Mouse (Mus musculus) urinary bladder, postnatal 14 days (tissue): ENCODE measurements around the gene Stpg2.
"Not testable (repeated sequence)": the region's sequence is repeated elsewhere in the genome, so short reads cannot be mapped to it uniquely, and the experiment has no call there.

Experiments
- DNase-seq: peaks from one replicate; pipeline ENCODE4 v3.0.0; 2021; ENCODE audit warnings: low spot score

The Stpg2 gene

DNA sequence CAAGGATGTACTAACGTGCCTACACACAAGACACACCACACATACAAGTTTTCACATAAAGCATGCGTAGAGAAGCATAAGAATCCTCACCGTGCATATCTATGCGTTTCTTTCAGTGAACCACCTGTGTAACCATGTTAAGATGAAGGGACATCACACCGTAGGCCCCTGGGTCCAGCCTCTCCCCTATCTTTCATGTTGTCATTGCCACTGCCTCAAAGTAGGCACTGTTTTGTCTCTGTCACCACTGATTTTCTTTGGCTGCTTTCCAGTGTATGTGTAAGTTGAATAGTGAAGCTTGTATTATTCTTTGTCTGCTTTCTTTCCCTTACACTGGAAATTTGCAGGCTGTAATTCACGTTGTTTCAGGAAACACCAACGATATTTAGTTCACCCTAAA, 236.7 kb downstream of the Stpg2 start:
- DNase-seq: no peak

DNA sequence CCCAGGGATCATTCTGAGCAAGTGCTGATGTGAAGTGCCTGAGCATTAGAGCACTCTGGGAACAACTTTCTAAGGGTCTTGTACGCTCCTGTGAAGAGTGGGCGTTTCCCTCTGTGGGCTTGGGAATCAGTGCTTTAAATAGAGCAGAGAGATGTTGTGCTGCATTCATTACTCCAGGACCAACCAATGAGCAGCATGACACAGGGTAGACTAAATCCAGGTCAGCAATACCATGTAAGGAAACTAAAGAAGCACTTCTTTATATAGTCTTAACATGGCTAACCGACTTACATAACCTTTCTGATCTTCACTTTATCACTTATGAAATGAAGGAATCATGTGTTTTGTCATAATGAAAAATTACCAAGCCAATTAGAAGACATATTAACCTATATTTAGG, 290.4 kb downstream of the Stpg2 start:
- no peak for DNase-seq

DNA sequence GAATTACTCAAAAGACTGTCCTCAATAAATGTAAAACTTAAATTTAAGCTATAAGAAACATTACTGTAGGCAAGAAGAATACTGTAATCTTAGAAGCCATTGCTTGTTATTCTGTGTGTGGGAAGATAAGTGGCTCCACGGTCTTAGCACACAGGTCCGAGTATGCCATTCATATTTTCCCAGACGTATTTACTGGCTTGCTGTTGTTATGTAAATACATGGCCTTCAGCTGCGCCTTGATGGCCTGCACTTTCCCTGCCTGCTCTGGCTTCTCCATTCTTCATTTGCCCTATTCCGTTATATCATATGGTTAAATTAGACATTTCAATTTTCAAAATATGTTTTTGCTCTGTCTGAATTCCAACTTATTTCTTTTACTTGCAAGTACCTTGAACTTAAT, 296.7 kb downstream of the Stpg2 start:
- DNase-seq: no peak

DNA sequence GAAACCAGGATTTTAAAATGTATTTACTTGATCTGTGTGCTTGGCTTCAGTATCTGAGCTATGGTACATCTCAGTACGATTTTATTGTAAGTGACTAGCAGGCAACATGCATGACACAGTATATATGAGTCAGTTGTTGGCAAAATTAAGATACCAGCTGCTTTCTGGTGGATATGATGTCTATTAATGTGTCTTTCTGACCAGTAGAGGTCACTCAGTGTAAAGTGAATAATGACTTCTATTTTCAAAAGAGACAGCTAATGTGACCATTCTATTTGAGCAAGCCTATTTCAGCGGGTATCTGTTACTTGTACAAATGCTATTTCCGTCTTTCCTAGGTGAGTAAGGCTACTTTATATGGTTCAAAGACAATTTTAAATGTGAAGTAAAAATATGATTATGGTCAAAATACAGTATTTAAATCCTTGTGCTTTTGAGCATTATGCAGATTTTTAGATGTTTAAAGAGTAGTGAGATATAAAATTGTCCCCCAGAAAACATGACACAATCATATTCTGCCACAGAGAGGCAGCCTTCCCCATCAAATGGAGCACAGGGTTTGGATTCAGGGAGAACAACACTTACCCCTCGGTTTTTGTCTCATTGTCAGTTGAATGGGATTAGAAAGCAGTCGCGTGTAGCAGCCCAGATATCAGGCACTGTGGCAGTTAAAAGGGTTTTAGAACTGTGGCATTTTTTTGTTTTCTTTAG, 303.9 kb downstream of the Stpg2 start:
- no peak for DNase-seq

DNA sequence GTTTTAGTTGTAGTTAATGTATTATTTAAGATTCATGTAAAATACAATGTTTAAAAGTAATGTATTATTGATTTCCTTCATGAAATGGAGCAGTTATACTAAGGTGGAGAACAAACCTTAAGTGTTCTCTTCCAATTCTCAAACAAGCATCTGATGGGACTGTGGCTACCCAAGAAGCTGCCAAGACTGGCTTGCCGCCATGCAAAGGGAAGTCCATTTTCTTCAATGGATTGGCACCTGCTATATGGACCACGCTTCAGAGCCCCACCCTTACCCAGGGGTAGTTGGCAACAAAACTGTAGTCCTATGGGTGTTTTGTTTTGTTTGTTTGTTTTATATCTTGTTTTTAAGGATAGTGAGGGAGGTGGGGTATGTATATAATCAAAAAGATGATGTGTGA, 373.0 kb downstream of the Stpg2 start:
- DNase-seq: no peak

DNA sequence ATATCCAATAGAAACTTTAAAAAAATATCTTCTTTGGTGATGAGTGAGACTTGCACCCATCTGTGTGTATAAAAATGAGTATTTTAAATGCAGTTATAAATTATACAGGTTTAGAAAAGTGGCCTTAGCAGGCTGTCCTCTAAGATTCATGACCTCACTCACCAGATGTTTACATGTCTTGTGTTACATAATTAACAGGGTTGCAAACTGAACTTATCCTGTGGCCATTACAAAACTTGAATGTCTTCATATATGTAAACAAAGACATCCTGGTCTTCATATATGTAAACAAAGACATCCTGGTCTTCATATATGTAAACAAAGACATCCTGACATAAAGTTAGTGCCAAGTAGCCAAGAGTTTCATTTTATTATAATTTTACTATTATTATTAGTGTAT, 375.8 kb downstream of the Stpg2 start:
- no peak for DNase-seq

DNA sequence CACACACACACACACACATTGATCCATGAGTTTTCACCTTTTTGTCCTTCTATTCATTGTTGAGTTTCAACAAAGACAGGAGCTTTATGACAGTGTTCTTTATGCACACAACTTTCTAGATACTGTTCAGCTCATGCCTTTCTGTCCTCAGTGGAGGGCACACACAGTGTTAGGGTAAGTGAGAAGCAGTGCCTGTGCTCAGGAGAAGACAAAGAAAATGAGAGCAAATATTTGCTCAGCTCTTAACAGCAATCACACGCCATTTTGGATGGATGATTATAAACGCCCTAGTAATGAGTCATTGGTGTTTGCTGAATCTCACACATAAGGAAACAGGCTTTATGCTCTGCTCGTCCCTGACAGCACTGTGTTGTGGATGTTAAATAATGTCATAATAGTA, 394.0 kb downstream of the Stpg2 start:
- no peak for DNase-seq

DNA sequence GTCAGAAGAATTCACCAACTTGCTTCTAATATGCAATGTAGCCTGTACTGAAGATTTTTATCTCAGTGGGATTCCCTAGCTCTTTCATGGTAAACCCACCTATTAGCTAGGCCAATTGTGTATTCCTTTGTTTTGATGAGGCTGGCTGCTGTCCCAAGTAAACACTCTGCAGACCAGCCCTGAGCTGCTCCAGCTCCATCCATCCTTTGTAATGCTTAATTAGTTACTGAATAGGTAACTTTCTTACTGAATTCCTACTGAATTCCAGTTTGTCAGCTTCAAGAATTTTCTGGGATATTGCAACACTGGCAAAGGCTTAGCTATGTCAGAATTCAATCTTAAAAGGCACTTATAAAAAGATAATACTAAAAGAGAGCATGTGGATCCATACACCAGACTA, 402.8 kb downstream of the Stpg2 start:
- DNase-seq: not testable (repeated sequence)

DNA sequence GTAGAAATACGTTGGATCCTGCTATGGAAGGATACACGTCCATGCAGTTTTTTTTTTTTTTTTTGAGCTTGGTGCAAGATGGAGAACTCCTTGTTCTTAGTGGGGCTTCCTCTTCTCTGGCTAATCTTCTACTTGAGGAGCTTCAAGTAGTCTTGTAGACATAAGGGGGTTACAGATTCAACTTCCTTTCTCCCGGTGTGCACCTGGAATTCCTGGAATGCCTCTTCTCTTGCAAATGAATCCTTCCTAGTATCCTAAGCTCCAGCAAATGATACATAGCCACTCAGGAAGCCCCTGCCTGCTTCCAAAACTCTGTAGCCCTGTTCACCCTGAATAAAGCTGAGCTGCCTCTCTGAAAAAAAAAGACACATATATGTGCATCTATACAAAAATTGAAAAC, 409.1 kb downstream of the Stpg2 start:
- no peak for DNase-seq

DNA sequence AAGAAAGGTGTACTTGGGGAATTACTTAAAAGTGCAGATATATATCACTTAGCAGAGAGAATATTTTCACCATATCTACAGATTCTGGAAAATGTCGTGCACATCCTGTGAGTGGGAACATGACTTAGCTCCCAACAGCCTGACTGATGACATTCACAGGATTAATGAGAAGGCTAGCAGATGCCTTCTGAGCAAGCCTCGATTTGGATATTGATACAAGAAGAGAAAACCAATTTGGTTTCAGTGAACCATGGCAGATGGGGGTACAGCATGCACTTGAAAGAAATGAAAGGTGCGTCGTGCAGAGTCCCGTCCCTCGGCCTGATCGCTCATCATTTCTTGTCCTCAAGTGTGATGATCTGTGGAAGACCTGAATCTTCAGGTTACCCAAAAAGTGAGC, 410.3 kb downstream of the Stpg2 start:
- no peak for DNase-seq

DNA sequence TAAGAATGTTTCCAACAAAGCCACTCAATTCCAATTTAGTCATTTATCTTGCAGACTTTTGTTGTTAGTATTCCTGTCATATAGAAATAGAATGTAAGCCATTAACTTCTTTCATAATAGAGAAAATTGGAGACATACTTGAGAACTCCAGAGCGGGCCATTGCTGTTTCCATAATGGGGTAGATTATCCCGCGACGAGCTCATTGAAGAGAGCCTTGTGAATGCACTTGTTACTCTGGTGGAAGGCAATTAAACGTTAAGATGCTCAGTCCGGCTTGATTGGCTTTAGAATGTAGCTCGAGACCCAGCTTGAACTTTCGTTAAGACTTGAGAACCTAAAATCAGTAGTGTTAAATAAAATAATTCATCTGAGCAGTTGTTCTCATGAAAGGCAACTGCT, 432.4 kb downstream of the Stpg2 start:
- DNase-seq: no peak

DNA sequence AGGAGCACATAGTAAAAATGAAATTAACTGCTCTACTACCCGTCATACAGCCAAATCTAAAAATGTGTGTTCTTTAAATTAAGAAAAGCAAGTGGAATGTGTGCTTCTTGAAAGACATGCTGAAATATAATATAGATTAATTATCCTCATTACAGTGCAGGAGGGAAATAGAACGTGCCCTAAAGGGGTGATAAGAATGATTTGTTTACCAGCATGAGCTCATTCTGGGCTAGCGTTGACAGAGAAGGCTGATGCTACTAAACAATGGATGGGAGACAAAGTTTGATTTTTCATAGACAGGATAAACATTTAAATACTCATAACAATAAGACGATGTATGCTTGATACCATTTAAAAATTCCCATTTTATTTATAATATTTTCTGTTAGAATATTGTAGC, 446.0 kb downstream of the Stpg2 start:
- DNase-seq: no peak

DNA sequence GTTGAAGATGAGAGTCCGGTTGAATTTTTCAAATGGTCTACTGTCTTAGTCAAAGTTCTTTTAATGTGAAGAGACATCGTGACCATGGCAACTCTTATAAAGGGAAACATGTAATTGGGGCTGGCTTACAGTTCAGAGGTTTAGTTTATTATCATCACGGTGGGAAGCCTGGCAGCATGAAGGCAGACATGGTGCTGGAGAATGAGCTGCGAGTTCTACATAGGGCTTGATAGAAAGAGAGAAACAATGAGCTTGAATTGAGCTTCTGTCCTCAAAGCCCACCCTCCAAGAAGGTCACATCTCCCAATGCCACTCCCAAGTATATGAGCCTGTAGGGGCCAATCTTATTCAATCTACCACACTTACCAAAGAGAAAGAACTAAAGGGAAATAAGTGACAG, 453.9 kb downstream of the Stpg2 start:
- no peak for DNase-seq

DNA sequence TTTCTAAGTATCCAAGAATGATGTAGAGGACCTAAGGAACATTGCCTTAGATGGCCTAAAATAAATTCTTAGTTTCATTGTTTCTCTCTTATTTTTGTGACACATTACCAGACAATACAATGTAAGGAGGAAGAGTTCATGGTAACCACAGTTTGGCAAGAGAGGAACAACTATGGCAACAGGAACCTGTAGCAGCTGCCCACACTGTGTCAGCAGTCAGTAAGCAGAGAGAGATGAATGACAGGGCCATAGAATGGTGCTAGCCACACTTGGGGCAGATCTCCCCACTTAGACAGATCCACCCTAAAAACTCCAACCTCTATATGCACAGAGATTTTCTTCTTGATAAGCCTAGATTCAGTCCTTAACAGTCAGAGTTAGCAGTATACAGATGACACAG, 456.7 kb downstream of the Stpg2 start:
- no peak for DNase-seq

DNA sequence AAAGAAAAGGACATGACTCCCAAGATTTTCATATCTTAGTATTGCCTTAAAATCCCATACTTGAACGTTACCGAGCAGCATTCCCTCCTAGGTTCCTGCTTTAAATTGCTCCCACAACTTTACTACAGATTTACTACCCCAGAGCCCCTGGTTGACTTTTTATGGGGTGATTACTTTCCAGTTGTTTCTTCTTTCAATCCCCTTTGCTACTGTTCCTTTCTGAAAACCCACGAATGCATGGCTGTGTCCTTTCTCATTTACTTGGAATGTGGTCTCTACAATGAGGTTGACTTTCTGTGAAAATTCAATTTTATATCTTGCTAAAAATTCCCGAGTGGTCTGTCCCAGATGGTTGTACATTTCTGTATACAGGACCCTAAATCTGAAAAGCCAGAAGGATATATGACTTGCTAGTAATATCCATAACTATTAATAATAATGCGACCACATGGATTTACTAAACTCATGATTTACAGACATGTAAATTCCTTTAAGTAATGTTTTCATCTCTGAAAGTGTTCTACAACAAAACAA, 458.3 kb downstream of the Stpg2 start:
- DNase-seq: no peak

DNA sequence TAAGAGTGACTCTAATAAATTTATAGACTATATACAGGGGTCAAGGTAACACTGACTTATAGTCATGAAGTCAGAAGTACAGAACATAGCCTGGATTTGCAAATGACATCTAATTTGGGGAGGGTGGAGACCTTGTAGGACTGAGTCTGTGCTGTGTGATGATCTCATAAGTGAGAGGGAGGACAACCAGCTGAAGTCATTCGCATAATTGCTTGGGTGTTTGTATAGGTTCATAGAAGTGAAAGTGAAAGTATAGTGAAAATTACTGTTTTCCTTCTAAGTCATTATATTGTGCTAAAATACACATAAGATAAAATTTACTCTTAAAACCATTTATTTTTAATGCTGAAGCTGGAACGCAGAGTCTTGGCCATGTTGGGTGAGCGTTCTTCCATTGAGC, 459.6 kb downstream of the Stpg2 start:
- DNase-seq: no peak

DNA sequence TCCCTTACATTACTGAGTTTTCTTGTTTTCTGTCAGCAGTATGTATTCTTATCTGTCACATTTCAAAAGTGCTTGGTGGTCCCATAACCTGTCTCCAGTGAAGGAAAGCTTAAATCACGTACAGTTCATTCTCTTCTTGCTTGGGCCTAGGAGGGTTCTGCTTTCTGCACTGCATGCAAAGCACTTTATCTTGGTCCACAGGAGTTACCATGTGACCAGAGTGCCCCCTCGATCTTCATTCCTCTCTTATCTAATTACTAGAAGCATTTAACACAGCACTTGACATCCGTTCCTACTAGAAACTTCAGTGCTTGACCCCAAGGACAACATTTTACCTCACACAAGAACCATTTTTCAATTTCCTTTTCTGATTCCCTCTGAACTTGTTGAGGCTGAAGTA, 470.7 kb downstream of the Stpg2 start:
- DNase-seq: no peak

DNA sequence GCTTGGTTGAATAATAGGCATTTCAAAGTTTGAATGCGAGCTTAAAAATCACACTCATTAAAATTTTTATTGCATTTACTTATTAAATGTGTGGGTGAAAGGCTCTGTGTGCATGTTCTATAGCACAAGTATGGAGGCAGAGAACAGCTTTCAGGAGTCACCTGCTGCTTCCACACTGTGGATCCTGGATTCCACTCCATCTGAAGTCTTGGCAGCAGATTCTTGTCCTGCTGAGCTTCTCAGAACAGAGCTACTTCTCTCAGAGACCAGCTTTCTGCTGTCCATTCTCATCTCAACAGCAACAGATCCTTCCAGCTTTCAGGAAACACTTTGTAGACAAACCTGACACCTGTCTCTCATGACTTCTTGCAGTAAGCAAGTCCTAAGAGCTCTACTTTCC, 471.2 kb downstream of the Stpg2 start:
- no peak for DNase-seq

DNA sequence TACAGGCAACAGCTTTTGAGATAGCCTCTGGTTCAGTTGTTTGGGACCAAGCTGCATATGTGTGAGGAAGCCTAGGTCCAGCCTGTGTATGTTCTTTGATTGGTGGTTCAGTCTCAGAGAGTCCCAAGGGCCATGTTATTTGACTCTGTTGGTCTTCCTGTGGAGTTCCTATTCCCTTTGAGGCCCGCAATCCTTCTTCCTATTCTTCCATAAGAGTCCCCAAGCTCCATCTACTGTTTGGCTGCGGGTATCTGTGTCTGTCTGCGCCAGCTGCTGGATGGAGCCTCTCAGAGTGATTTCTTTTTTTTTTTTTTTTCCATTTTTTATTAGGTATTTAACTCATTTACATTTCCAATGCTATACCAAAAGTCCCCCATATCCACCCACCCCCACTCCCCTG, 498.7 kb downstream of the Stpg2 start:
- not testable (repeated sequence) for DNase-seq

DNA sequence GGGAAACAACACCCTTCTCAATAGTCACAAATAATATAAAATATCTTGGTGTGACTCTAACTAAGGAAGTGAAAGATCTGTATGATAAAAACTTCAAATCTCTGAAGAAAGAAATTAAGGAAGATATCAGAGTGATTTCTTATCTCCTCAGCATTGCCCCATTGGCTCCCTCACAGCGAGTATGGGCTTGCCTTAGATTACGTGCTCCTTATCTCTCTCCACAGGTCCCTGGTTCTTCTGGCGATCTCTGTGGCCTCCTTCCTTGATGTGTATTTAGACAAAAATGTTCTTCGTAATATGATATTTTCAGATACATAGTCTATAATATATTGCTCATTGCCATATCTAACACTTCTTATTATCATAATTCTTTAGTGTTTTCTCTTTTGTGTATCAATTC, 501.9 kb downstream of the Stpg2 start:
- not testable (repeated sequence) for DNase-seq

DNA sequence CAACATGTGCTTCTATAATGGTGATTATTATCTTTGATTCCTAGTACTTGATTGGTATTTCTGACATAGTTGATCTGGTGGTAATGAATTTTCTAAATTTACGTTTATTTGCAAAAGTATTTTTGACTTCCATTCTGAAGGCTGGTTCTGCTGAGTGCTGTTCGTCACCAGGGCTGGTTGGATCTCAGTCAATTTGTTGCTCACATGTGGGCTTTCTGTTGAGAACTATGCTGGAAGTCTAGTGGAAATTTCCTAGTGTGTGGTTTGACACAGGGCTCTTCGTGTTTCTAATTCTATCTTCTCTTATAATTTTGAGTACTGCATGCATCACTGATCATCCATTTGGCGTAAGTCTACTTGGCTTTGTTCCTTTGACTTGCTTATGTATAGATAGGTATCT, 504.3 kb downstream of the Stpg2 start:
- DNase-seq: no peak

DNA sequence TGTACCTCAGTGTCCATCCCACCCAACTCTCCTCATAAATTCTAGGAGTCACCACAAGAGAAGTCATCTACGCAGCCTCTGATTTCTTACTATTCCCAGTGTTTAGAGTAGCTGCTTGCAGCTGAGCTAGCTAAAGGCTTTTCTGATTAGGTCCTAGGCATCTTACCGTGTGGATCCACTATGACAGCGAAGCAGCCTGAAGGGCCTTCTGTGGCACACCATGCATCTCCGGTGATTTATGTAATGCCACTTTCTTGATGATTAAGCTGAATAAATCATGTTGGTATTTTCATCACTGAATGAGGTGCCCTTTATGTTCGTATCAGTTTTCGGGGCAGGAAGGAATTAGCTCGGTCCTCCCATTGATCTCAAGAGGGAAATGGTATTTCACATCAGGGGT, 523.3 kb downstream of the Stpg2 start:
- DNase-seq: no peak

DNA sequence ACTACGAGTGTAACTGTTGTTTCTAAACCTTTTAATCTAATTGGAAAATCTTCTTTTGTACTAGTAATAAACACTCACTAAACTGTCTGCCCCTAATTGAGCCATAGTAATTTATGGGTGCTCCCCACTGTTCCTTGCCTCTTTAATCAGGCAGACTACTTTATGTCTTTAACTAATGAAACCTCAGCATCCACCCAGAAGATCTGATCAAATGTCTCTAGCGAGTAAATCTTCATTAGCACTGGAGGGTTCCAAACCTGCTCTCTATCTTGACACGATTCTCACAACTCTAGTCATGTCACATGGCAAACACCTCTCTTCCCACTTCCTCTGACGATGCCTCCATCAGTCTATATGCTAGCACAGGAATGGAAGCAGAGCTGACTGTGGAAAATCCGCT, 523.8 kb downstream of the Stpg2 start:
- DNase-seq: no peak

DNA sequence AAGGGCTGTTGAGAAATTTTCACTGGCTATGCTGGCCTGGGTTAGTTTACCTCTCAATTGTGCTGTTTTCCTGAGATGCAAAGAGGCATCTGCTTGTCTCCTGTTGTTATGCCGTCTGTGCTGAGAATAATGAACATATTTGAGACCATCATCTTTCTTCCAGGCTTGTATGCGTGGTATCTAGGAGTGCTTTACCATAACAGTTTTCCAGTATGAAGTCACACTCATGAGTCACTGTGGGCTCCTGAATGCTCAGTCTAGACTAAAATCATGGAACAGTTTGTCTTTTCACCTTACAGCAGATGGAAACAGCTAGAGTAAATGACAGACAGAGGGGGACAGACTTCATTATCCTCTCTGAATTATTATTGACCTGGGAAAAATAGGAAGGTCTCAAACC, 527.7 kb downstream of the Stpg2 start:
- DNase-seq: no peak

DNA sequence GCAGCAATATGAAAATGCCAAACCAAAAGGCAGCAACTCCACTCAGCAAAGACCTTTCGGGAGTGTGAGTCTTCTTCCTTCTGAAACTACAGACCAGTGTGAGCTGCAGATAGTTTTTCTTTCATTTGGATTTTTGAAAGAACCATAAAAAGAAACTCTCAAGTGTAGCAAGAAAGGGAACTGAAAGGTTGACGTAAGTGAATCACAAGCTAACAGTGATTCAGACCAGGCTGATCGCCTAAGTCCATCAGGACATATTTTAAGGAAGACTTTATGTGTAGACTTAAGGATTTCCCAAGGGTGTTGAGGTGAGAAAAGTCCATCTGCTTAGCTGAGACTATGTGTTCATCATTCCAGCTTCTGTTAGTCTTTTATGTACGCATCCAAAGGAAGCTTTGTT, 533.9 kb downstream of the Stpg2 start:
- no peak for DNase-seq
